Mouse (Mus musculus) G1E (cell line): ENCODE measurements around the gene Fndc8.

ENCODE experiments used
- CTCF ChIP-seq: IDR thresholded peaks from 2 replicates; pipeline ENCODE4 v1.5.1; 2012; ENCODE audit warnings: low read depth, low read length, inconsistent platforms, mixed read lengths
- TAL1 ChIP-seq: conservative IDR thresholded peaks from 2 replicates; pipeline ENCODE4 v1.6.1; 2012; ENCODE audit warnings: low read depth, low read length, inconsistent platforms, mixed read lengths

DNA sequence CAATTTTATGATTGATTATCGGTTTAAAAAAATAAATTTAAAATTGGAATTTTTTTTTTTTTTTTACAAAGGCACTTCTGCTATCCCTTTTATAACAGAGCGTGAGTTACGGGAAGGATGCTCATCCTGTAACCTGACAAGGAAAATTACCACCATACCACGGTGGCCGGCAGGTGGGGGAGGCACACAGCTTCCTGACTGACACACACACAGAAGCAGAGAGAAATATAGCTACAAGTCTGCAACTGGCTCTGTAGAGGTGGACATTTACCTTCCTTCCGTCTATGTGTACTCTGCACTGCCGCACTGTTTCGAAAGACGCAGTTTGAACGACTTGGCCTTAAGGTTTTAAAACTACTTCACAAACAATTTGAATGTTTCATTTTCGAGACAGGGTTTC lies 39.8 kb upstream of the Fndc8 start:
- TF ChIP-seq CTCF (no peak), TAL1 (no peak)
